Mouse (Mus musculus) midbrain, embryonic 11.5 days (tissue): ENCODE measurements at regions not wholly inside any gene's neighbourhood (a gene's known extent, or its start where the extent isn't known, plus 50 kb on each side); places are given as distances from the start of the nearest gene placed in this dataset.

ENCODE experiments used
- ATAC-seq: fragments of 200-750 bp; cut with Nextera tagmentation; 2 replicates; pipeline ENCODE4 v1.8.0; 2017; ENCODE audit warnings: moderate TSS enrichment, moderate library complexity; ENCODE audit not compliant: low FRiP score
- DNase-seq: peaks from one replicate; pipeline ENCODE4 v3.0.0; 2015; ENCODE audit warnings: low spot score; ENCODE audit errors: missing footprints
- H3K27ac ChIP-seq: fragments of 300-500 bp; sonication (generic); 2 replicates; pipeline ENCODE4 v1.5.1; 2014; ENCODE audit warnings: low read depth, low read length
- H3K27me3 ChIP-seq: fragments of 300-500 bp; sonication (generic); 2 replicates; pipeline ENCODE4 v1.6.1; 2014; ENCODE audit warnings: mild to moderate bottlenecking, low read length, moderate library complexity, mixed read lengths; ENCODE audit not compliant: control insufficient read depth, insufficient read depth
- H3K36me3 ChIP-seq: fragments of 300-500 bp; sonication (generic); 2 replicates; pipeline ENCODE4 v1.6.1; 2014; ENCODE audit warnings: mild to moderate bottlenecking, low read length, moderate library complexity, mixed read lengths; ENCODE audit not compliant: control insufficient read depth, insufficient read depth
- H3K4me1 ChIP-seq: fragments of 300-500 bp; sonication (generic); 2 replicates; pipeline ENCODE4 v1.6.1; 2014; ENCODE audit warnings: low read length; ENCODE audit not compliant: control insufficient read depth, insufficient read depth
- H3K4me2 ChIP-seq: fragments of 300-500 bp; sonication (generic); 2 replicates; pipeline ENCODE4 v1.6.1; 2014; ENCODE audit warnings: mild to moderate bottlenecking, moderate library complexity
- H3K4me3 ChIP-seq: fragments of 300-500 bp; sonication (generic); 2 replicates; pipeline ENCODE4 v1.5.1; 2014; ENCODE audit warnings: low read depth, low read length
- H3K9ac ChIP-seq: fragments of 300-500 bp; sonication (generic); 2 replicates; pipeline ENCODE4 v1.6.1; 2014; ENCODE audit warnings: low read length
- H3K9me3 ChIP-seq: fragments of 300-500 bp; sonication (generic); 2 replicates; pipeline ENCODE4 v1.6.1; 2016; ENCODE audit warnings: low read length; ENCODE audit not compliant: control insufficient read depth
- WGBS: fragments of 180-500 bp; shearing (Covaris S2); extraction: QIAGEN DNeasy Blood & Tissue Kit; methylation state at CpG from one replicate; pipeline ENCODE4 v1.1.7; 2014; 5-methylcytosine and 5-hydroxymethylcytosine counted together

DNA sequence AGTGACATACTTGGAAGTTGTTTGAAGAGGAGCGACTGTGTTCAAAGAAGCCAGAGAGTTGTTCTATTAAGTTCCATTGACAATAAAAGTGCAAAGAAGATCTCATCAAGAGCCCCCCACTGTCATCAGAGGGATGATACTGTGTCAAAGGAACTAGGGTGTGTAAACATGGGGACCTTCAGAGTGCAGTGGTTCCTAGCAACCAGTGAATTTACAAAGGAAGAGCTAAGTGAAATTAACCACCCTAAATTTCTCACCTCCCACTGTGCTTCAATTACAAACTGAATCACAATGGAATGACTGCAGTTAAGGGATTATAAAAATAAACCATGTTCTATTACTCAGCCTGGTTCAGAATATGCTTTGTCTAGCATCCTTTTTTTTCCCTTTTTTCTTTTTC, 129.5 kb upstream of the 4933415F23Rik start:
- DNase-seq: no peak
- no peaks in the 10 kb centered on the region for H3K9me3 ChIP-seq
- H3K27ac ChIP-seq: no peak overlapping the region
- H3K4me1 ChIP-seq: no peaks in the 10 kb centered on the region
- no peak for ATAC-seq
- 31% methylated on average over 1 of the region's 1 CpGs for WGBS
- no peak overlapping the region for H3K4me3 ChIP-seq
- no peak overlapping the region for H3K4me2 ChIP-seq
- no peaks in the 10 kb centered on the region for H3K27me3 ChIP-seq
- H3K36me3 ChIP-seq: no peaks in the 10 kb centered on the region
- no peak overlapping the region for H3K9ac ChIP-seq

DNA sequence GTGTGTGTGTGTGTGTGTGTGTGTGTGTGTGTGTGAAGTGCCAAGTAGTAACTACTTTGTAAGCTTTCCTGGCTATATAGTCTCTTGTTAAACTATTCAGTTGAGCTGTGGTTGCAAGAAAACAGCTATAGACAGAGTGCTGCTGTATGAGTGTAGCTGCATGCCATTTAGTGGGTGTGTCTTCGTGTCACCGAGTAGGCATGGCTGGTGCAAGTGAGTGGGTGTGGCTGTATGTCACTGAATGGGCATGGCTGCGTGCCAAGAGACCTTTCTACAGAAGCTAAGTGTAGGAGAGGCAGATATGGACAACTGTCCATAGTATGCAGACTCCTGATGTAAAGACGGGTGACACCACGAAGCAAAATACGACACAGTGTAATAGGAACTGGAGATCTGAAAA, 126.4 kb upstream of the 4933415F23Rik start:
- Histone ChIP-seq H3K9ac (no peak overlapping the region), H3K27ac (no peak overlapping the region), H3K36me3 (no peaks in the 10 kb centered on the region), H3K9me3 (no peaks in the 10 kb centered on the region), H3K4me2 (no peak overlapping the region), H3K4me3 (no peak overlapping the region), H3K27me3 (no peaks in the 10 kb centered on the region), H3K4me1 (no peaks in the 10 kb centered on the region)
- DNase-seq (no peak), ATAC-seq (no peak)
- WGBS: 85% methylated on average over 6 of the region's 6 CpGs

DNA sequence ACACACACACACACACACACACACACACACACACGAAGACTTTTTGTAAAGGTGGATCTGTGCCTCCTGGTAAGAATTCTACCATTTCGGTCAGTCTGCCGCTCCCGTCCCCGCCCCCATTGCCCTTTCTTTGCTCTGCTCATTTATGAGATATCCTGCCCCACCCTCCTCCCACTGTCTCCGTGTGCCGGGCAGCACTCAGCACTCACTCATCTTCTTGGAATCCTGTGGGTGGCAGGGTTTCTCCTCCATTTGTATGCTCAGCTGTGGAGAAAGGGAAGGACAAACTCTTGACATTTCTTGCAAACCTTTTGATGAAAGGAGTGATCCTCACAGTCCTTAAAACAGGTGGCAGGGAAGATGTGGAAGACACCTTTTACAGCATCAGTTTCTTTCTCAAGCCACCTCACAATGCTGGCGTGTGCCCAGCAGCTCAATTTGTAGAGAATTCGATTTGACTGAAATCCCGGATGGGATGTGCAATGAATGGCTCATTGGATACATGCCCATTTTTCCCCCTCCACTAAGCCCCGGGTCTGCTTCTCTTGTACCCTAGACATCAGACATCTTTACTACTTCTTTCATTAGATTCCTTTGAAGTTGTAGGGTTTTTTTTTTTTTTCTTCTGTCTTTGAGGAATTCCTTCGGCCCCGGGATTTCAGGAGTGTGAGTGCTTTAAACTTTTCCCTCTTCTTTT, 112.6 kb upstream of the 4933415F23Rik start:
- WGBS: 82% methylated on average over 12 of the region's 13 CpGs
- no peaks in the 10 kb centered on the region for H3K9me3 ChIP-seq
- H3K9ac ChIP-seq: no peak overlapping the region
- H3K27me3 ChIP-seq: no peaks in the 10 kb centered on the region
- ATAC-seq (no peak; the same call in 1 of the 2 replicates), DNase-seq (no peak)
- H3K27ac ChIP-seq: no peak overlapping the region
- no peak overlapping the region for H3K4me2 ChIP-seq
- no peaks in the 10 kb centered on the region for H3K36me3 ChIP-seq
- no peak overlapping the region for H3K4me3 ChIP-seq
- H3K4me1 ChIP-seq: no peaks in the 10 kb centered on the region

DNA sequence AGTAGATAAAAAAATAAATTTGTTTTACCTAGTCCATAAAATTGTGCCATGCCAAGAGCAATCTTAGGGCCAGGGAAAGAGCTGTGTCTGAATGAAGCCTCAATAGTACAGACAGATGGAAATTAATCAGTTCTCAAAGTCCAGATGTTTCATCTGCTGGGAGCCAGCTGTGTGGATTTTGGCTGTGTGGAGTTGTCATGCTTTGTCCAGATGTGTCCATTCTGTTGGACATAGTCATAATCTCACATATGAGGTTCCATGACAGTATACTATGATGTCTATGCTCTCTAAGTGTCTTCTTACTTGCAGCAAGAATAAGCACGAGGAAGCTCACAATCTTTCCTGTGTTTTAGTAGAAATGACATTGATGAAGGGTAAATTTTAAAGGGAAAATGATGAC, 105.8 kb upstream of the 4933415F23Rik start:
- no peaks in the 10 kb centered on the region for H3K36me3 ChIP-seq
- no peak overlapping the region for H3K9ac ChIP-seq
- no peak overlapping the region for H3K4me3 ChIP-seq
- ATAC-seq (no peak), DNase-seq (no peak)
- H3K4me2 ChIP-seq: no peak overlapping the region
- WGBS: 67% methylated on average over 1 of the region's 1 CpGs
- H3K27me3 ChIP-seq: no peaks in the 10 kb centered on the region
- H3K4me1 ChIP-seq: no peaks in the 10 kb centered on the region
- no peaks in the 10 kb centered on the region for H3K9me3 ChIP-seq
- no peak overlapping the region for H3K27ac ChIP-seq

DNA sequence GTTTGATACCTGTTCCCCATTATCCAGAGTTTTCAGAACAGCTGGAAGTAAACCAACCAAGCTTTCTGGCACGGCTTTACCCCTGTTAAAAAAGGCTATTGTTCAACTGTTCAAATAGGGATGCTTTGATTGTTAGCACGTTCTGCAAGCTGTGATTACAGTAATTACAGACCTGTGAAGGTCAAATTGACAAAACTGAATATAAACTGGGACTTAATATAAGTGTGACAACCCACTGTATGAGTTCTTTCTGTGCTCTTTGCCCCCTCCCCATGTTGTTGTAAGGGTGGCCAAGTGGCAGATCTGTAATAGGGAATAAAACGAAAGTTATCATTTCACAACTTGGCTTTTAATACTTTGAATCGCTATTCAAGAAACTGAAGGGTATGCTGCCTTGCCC, 105.0 kb upstream of the 4933415F23Rik start:
- no peak overlapping the region for H3K4me3 ChIP-seq
- H3K4me1 ChIP-seq: no peaks in the 10 kb centered on the region
- DNase-seq: no peak
- 68% methylated on average over 4 of the region's 4 CpGs for WGBS
- no peaks in the 10 kb centered on the region for H3K36me3 ChIP-seq
- no peak for ATAC-seq
- no peak overlapping the region for H3K9ac ChIP-seq
- H3K27ac ChIP-seq: no peak overlapping the region
- no peak overlapping the region for H3K4me2 ChIP-seq
- no peaks in the 10 kb centered on the region for H3K27me3 ChIP-seq
- H3K9me3 ChIP-seq: no peaks in the 10 kb centered on the region

DNA sequence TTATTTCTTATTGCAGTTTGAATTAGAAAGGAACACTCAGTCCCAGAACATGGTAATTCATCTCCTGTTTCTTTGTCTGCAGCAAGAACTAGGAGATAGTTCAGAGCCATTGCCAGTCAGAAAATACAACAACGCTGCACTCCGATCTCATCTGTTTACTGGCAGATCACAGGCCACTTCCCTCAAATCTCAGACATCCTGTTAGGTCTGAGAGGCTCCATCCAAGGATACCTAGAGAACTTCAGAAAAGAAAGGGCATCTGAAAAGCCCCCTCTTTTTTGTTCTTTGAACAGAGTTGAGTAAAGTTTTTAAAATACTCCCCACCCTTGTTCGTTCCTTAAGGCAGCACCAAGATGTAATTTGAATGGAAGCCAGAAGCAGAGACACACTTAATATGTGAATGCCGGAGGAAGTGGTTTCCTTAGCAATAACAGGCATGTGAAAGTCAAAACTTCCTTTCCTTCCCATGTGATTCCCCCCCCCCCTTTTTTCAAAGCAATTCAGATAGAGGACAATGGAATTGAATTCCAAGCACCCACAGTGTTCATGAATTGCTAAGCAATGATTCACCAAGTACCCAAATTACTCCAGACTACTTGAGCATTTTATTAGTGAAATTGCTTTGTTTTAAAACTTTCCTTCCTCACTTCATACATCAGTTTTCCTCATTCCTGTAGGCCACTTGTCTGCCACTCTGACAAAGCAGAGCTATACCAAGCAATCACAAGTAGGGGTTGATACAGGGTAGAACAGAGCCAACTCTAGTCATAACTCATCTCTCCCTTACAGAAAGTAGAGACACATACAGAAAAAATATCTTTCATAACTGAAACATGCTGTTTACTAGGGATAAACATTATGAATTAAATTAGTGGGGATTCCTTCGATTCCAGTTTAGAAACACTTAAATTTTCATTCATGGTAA, 100.7 kb upstream of the 4933415F23Rik start:
- WGBS: 61% methylated on average over 5 of the region's 5 CpGs
- Histone ChIP-seq H3K4me3 (no peak overlapping the region), H3K9ac (no peak overlapping the region), H3K9me3 (no peaks in the 10 kb centered on the region), H3K27me3 (no peaks in the 10 kb centered on the region), H3K36me3 (no peaks in the 10 kb centered on the region), H3K4me1 (no peaks in the 10 kb centered on the region), H3K27ac (no peak overlapping the region), H3K4me2 (no peak overlapping the region)
- ATAC-seq (peak; percentile 24; the same call in 1 of the 2 replicates), DNase-seq (peak; percentile 79)

DNA sequence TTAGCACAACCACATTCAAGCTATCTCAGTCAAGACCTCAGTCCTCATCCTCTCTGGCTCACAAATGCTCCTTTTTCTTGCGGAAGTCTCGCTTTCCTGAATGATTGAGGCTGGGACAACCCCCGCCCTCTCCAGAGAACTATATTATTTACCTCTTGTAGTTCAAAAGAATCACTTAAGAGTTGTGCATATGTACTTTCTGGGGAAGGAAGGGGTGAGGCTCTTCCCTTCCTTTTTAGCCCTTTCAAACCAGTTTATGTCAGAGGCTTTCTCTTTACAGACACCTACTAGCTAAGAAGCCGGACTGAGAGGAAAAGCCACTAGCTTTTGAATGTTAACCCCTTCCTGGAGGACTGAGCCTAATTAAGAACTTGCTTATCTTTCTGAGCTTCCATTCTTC, 98.4 kb upstream of the 4933415F23Rik start:
- Histone ChIP-seq H3K4me2 (no peak overlapping the region), H3K4me1 (no peaks in the 10 kb centered on the region), H3K9ac (no peak overlapping the region), H3K27me3 (no peaks in the 10 kb centered on the region), H3K9me3 (no peaks in the 10 kb centered on the region), H3K27ac (no peak overlapping the region), H3K36me3 (no peaks in the 10 kb centered on the region), H3K4me3 (no peak overlapping the region)
- peak; percentile 23 for DNase-seq
- no peak for ATAC-seq
- 77% methylated on average over 4 of the region's 4 CpGs for WGBS

DNA sequence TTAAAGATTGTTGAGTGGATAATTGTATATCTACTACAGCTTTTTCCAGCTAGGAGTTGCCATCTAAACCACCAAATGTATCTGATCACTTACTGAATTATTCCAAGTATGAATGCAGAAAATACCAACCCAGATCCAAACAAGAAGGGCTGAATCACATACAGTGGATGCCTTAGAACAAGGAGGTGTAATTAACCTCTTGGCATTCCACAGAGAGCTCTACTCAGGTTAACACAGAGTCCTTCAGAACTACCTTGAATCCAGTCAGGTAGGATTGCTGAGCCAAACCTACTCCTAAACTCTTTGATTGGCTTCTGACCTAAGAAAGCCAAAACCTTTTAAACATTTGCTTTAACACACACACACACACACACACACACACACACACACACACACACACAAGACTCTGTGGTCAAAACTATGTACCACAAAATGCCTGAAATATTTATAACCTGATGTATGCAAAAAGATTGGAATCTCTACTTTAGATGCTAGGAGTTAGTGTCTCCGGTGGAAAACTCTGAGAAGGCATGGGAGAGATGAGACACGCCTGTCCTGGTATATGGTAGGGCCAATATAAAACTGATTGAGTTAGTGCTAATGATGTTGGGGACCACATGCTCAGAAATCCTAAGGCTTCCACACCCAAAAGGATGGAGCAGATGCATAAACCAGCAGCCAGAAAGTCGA, 88.4 kb upstream of the 4933415F23Rik start:
- Histone ChIP-seq H3K9me3 (no peaks in the 10 kb centered on the region), H3K27me3 (no peaks in the 10 kb centered on the region), H3K9ac (no peak overlapping the region), H3K4me3 (no peak overlapping the region), H3K27ac (no peak overlapping the region), H3K36me3 (no peaks in the 10 kb centered on the region), H3K4me2 (no peak overlapping the region), H3K4me1 (no peaks in the 10 kb centered on the region)
- WGBS: 82% methylated on average over 3 of the region's 3 CpGs
- DNase-seq (no peak), ATAC-seq (no peak)

DNA sequence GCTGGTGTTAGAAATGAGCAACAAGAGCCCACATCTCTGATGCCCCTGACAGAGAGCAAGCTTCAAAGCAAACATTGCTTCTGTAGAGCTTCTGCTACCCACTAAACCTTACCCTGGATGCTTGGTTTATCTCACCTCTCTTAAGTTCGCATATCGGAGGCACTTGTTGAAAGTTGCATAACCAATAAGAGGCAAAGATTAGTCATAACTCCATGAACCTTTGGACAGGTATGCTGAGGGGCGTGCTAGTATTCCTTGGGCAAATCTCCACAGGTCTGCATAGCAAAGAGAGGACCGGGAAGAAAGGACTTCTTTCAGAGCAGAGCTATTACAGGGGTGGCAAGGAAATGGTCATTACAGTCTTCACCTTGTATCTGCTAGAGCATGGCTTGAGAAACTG, 87.7 kb upstream of the 4933415F23Rik start:
- ATAC-seq (no peak), DNase-seq (peak; percentile 19)
- H3K9ac ChIP-seq: no peak overlapping the region
- H3K27ac ChIP-seq: no peak overlapping the region
- no peak overlapping the region for H3K4me2 ChIP-seq
- H3K27me3 ChIP-seq: no peaks in the 10 kb centered on the region
- no peaks in the 10 kb centered on the region for H3K4me1 ChIP-seq
- no peaks in the 10 kb centered on the region for H3K9me3 ChIP-seq
- H3K36me3 ChIP-seq: no peaks in the 10 kb centered on the region
- 94% methylated on average over 4 of the region's 4 CpGs for WGBS
- H3K4me3 ChIP-seq: no peak overlapping the region
